Mouse (Mus musculus) E14TG2a.4 (cell line): ENCODE measurements at regions not wholly inside any gene's neighbourhood (a gene's known extent, or its start where the extent isn't known, plus 50 kb on each side); places are given as distances from the start of the nearest gene placed in this dataset.

Experiments
- H3K27me3 ChIP-seq: 2 replicates; pipeline ENCODE4 v1.6.1; 2014; ENCODE audit warnings: low read length, control low read depth; ENCODE audit not compliant: insufficient read depth
- H3K36me3 ChIP-seq: 2 replicates; pipeline ENCODE4 v1.6.1; 2014; ENCODE audit warnings: low read length, control low read depth; ENCODE audit not compliant: insufficient read depth
- H3K4me1 ChIP-seq: replicated peaks from 2 replicates; pipeline ENCODE4 v1.6.1; 2014; ENCODE audit warnings: low read depth, low read length, control low read depth
- H3K4me3 ChIP-seq: replicated peaks from 2 replicates; pipeline ENCODE4 v1.5.1; 2014; ENCODE audit warnings: mild to moderate bottlenecking, low read length
- H3K9me3 ChIP-seq: 2 replicates; pipeline ENCODE4 v1.6.1; 2014; ENCODE audit warnings: low read length, control low read depth
- CTCF ChIP-seq: conservative IDR thresholded peaks from 2 replicates; pipeline ENCODE4 v1.5.1; 2014; ENCODE audit warnings: low read length
- NANOG ChIP-seq: IDR thresholded peaks from 2 replicates; pipeline ENCODE4 v1.6.1; 2014; ENCODE audit warnings: borderline replicate concordance, low read length, mixed read lengths
- POU5F1 ChIP-seq: IDR thresholded peaks from 2 replicates; pipeline ENCODE4 v1.6.1; 2014; ENCODE audit warnings: low read length, borderline replicate concordance

DNA sequence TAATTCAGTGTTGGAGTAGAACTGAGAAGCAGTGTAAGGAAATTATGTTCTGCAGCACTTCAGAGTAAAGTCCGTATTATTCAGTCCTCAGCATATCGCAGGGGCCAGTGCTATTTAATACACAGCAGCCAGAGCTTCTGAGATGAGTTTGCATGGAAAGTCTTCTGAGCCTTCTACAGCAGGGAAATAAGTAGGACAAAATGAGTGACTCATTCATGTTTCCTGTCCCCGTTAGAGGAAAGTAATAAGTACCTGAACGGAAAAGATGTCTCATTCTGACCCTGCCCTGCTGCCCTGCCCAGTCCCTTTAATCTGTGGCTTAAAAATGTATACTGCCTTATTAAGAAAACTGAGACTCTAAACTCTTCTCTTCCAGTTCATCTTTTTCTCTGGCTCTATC, 940.1 kb upstream of the Gm7489 start:
- Histone ChIP-seq H3K9me3 (no peaks in the 10 kb centered on the region), H3K4me1 (no peaks in the 10 kb centered on the region), H3K27me3 (no peaks in the 10 kb centered on the region), H3K4me3 (no peak overlapping the region), H3K36me3 (no peaks in the 10 kb centered on the region)
- no peak for TF ChIP-seq NANOG
- no peak for TF ChIP-seq CTCF
- no peak for TF ChIP-seq POU5F1

DNA sequence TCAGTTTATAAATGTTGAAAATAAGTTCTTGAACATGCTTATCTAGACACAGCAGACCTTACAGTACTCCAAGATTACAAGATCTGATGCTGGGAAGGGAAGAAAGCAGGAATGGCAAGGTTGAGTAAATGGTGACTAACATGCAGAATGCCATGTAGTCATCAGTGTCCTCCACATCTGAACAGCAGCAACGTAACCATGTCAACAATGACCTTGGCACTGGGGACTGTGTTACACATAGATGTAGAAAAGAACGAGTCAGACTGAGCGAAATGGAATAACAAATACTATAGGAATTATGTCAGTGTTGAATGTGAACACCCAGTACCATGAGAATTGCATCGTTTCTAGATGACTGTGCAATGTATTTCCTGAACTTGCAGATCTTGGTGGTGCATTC, 936.5 kb upstream of the Gm7489 start:
- Histone ChIP-seq H3K36me3 (no peaks in the 10 kb centered on the region), H3K9me3 (no peaks in the 10 kb centered on the region), H3K4me1 (no peaks in the 10 kb centered on the region), H3K4me3 (no peak overlapping the region), H3K27me3 (no peaks in the 10 kb centered on the region)
- TF ChIP-seq POU5F1 (no peak), CTCF (no peak), NANOG (no peak)

DNA sequence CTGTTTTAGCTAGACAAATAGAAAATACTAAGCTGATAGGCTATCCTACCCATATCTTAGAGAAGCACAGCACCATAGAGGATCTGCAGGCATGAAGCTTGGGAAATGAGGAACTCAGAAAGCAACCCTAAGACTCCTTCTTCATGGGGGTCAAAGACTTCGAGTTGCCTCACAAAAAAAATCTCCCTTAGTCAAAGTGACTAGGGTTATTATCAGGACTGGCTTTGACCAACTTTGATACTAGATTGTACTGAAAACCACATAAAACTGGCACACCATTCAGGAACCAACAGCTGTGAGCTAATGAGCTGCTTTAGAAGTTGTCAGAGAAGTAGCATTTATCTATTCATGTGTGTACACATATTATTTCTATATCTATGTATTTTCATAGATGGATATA, 931.2 kb upstream of the Gm7489 start:
- H3K36me3 ChIP-seq = no peaks in the 10 kb centered on the region
- no peaks in the 10 kb centered on the region for H3K27me3 ChIP-seq
- no peaks in the 10 kb centered on the region for H3K9me3 ChIP-seq
- no peaks in the 10 kb centered on the region for H3K4me1 ChIP-seq
- no peak overlapping the region for H3K4me3 ChIP-seq
- TF ChIP-seq NANOG (no peak), CTCF (no peak), POU5F1 (no peak)

DNA sequence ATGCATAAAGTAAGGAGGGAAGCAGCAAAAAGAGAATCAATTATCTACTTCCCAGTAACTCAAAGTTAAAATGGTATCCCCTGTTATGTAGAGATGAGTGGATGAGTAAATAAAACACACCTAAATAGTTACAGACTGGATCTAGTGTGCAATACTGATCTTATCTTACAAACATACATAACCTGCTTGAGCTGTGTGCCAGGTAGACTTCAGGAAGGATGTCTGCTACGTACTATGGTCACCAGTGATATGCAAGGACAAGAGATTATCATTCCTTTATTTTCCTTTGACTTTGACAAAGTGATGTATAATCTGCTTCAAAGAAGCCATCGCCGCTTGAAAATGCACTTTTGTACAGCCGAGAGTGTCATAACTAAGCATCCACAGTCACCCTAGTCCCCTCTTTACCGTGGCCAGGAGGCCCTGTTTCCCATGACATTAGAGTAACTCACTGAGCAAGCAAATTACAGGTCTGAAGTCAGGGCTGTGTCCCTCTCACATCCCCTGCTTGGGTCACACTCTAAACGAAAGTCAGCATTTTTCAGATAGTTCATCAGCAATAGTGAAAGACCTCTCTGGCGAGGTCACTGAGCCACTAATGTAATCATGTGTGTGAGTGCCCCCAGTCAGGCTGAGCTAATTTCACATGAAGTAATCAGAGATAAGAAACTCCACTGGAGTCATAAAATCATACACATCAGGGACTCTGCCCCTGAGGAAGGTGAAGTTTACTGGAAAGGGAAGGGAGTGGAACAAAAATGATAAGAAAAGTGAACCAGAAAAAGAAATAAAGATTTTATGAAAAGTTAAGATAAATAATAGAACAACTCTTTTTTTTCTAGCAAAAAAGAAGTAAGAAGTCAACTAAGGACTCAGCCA, 929.8 kb upstream of the Gm7489 start:
- no peaks in the 10 kb centered on the region for H3K9me3 ChIP-seq
- no peak overlapping the region for H3K4me3 ChIP-seq
- no peaks in the 10 kb centered on the region for H3K36me3 ChIP-seq
- no peaks in the 10 kb centered on the region for H3K27me3 ChIP-seq
- no peaks in the 10 kb centered on the region for H3K4me1 ChIP-seq
- TF ChIP-seq NANOG (no peak), CTCF (no peak), POU5F1 (no peak)

DNA sequence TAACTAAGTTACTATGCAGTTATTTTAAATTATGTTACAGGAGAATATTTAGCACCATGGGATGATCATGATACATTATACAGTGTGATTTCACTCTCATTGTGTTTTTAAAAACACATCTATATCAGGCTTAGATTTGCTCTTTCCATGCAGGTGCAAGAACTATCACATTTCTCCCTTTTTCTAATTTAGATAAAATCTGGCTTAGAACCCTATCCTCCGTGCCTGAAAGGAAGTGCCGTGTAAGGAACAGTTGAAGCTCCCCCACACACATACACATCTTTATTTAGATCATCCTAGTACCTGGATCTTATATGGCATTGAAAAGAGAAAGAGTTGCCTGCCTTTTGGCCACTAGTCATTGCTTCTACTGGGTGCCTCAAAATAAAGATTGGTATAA, 925.0 kb upstream of the Gm7489 start:
- no peak overlapping the region for H3K4me3 ChIP-seq
- no peak for TF ChIP-seq POU5F1
- no peak for TF ChIP-seq NANOG
- TF ChIP-seq CTCF = no peak
- no peaks in the 10 kb centered on the region for H3K4me1 ChIP-seq
- no peaks in the 10 kb centered on the region for H3K27me3 ChIP-seq
- peaks cover 7% of the 10 kb centered on the region for H3K9me3 ChIP-seq
- H3K36me3 ChIP-seq = no peaks in the 10 kb centered on the region

DNA sequence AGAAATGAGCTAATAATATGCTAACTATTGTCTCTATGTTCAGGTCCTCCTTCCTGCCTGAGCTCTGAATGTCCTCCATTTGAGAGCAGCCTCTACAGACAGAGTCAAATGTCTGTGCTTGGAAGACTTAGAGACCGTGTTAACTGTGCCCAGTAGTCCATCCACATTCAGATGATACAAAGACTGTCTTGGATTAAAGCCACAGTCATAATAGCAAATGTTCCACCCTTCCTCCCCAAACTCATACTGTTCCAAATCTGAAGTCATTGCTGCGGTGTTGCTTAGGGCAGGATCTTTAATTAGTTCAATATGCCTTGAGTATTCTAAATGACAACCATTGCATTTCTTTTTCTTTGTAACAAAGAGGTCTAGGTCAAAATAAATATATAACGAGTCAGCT, 923.2 kb upstream of the Gm7489 start:
- TF ChIP-seq POU5F1 = no peak
- TF ChIP-seq NANOG = no peak
- no peak for TF ChIP-seq CTCF
- peaks cover 11% of the 10 kb centered on the region for H3K9me3 ChIP-seq
- no peak overlapping the region for H3K4me3 ChIP-seq
- H3K27me3 ChIP-seq = no peaks in the 10 kb centered on the region
- no peaks in the 10 kb centered on the region for H3K36me3 ChIP-seq
- no peaks in the 10 kb centered on the region for H3K4me1 ChIP-seq

DNA sequence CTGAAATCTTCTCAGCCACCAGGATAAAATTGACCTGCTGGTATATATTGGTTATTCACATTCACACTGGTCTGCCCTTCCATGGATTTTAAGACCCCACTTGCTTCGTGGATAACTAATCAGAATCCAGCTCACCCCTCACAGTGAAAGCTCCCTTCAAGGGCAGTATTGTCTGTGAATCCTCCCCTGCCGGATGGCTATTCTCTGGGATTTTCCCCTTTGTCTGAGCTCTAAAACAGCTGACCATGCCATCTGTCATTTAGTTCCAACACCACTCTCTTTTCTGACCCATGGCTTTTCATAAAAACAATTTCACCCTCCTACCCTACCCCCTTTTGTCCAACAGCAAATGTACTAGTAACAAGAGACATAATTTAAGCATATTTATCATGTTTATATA, 920.8 kb upstream of the Gm7489 start:
- TF ChIP-seq NANOG (no peak), POU5F1 (no peak), CTCF (no peak)
- H3K4me1 ChIP-seq = 0 out of 2 replicates have a peak, but pooled peaks cover 2% of the 10 kb centered on the region
- H3K9me3 ChIP-seq = peaks cover 35% of the 10 kb centered on the region
- H3K4me3 ChIP-seq = no peak overlapping the region
- H3K27me3 ChIP-seq = no peaks in the 10 kb centered on the region
- no peaks in the 10 kb centered on the region for H3K36me3 ChIP-seq

DNA sequence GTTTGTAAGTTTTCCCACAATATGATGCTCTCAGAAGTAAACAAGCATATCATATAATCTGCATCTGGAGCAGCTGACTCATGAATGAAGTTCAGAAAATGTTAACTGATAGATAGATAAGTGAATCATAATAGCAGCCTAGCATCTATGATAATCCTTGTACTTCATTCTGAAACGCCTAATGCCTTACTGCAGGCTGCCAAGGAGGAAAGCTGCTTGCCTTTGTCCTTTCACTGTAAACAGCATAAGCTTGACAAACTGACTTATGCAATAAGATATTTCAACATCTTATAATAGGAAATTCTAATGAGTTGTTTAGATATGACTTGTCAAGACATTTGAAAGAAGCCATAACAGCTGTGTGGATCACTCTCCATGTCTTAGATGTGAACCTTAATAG, 920.3 kb upstream of the Gm7489 start:
- Histone ChIP-seq H3K4me1 (0 out of 2 replicates have a peak, but pooled peaks cover 2% of the 10 kb centered on the region), H3K36me3 (no peaks in the 10 kb centered on the region)
- TF ChIP-seq NANOG = no peak
- TF ChIP-seq CTCF = no peak
- TF ChIP-seq POU5F1 = no peak

More for the DNA sequence above, 920.3 kb upstream of the Gm7489 start:
- Histone ChIP-seq H3K27me3 (no peaks in the 10 kb centered on the region), H3K9me3 (peaks cover 40% of the 10 kb centered on the region), H3K4me3 (no peak overlapping the region)
